In the genomic region with DNA sequence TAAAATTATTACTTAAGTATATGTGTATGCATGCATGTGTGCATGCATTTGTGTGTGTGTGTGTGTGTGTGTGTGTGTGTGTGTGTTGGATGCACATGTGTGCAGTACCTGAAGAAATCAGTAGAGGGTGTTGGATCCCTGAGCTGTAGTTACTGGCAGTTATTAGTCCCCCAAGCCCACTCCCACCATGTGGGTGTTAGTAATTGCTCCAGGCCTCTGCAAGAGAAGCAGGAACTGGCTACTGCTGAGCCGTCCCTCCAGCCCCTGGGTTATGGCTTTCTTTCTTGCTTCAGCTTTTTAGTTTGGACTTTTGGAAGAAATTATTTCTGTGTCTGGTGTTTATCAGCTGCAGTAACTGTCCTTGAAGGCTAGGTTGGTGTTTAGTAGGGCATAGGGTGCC, we compare ENCODE assay signal across 24 mouse cellular contexts.
DNase-seq lines count a peak whose midpoint lies in the region; ATAC-seq and TF ChIP-seq lines count a peak whose summit lies in the region.
"Had no signal": no experiment of that assay in that cellular context is flagged by ENCODE, and none has a peak within 500 bp of the region (broad histone marks: within the 10 kb centered on the region; RNA-seq: fewer than 3 reads in every experiment).

No protein-coding gene starts in this region.

- no peak overlapping the region for H3K9ac ChIP-seq in heart, embryonic 11.5 days (ENCODE audit: low read depth, low read length)
- H3K9ac ChIP-seq in forebrain, embryonic 14.5 days (ENCODE audit: low read length), result no peak overlapping the region
- H3K9ac ChIP-seq: embryonic facial prominence, embryonic 15.5 days; forebrain, embryonic 15.5 days; hindbrain, embryonic 14.5 days; intestine, embryonic 15.5 days had no signal

- peak overlapping the region; percentile 71 for H3K4me3 ChIP-seq in gastrocnemius, adult 2 months
- H3K4me3 ChIP-seq in heart, embryonic 11.5 days (ENCODE audit: low read depth, low read length), result peak overlapping the region; percentile 14; the same call in 1 of the 2 replicates
- H3K4me3 ChIP-seq in layer of hippocampus, adult 2 months, result no peak overlapping the region
- no peak overlapping the region for H3K4me3 ChIP-seq in forebrain, embryonic 14.5 days (ENCODE audit: low read depth, low read length)
- H3K4me3 ChIP-seq: embryonic facial prominence, embryonic 15.5 days; erythroblast, embryonic 14.5 days; forebrain, embryonic 10.5 days; forebrain, embryonic 15.5 days; hindbrain, embryonic 10.5 days; intestine, embryonic 15.5 days had no signal

- ATAC-seq in heart, embryonic 11.5 days (replicated peaks; ENCODE audit: insufficient number of reproducible peaks, low FRiP score, low TSS enrichment), result no peak
- ATAC-seq in forebrain, embryonic 14.5 days, result no peak
- ATAC-seq: CD4-positive, CD25-positive, alpha-beta regulatory T cell, adult 4 months; forebrain, embryonic 15.5 days; intestine, embryonic 15.5 days had no signal

- WGBS in heart, embryonic 11.5 days (ENCODE audit: insufficient replicate concordance), result 81% methylated on average over 1 of the region's 1 CpGs
- 83% methylated on average over 1 of the region's 1 CpGs for WGBS in forebrain, embryonic 14.5 days

- TF ChIP-seq CTCF in gastrocnemius, adult 2 months (IDR thresholded peaks at IDR 0.05), result peak; percentile 8; the same call in 1 of the 2 replicates
- TF ChIP-seq CTCF in layer of hippocampus, adult 2 months (conservative IDR thresholded peaks at IDR 0.05), result 0 out of 2 replicates have a peak, but pooled peaks have one; percentile 10

- peak overlapping the region; percentile 52 for H3K4me2 ChIP-seq in heart, embryonic 11.5 days
- H3K4me2 ChIP-seq in forebrain, embryonic 14.5 days (ENCODE audit: low read length), result no peak overlapping the region
- H3K4me2 ChIP-seq: embryonic facial prominence, embryonic 15.5 days; forebrain, embryonic 15.5 days; hindbrain, embryonic 14.5 days; intestine, embryonic 15.5 days had no signal

- H3K4me1 ChIP-seq in heart, embryonic 11.5 days (ENCODE audit: control insufficient read depth, insufficient read depth, low read length), result peaks cover 13% of the 10 kb centered on the region; the same call in 1 of the 2 replicates
- no peaks in the 10 kb centered on the region for H3K4me1 ChIP-seq in forebrain, embryonic 14.5 days (ENCODE audit: control insufficient read depth, insufficient read depth, low read length)
- H3K4me1 ChIP-seq: intestine, embryonic 15.5 days had no signal

- intact Hi-C loops in gastrocnemius, adult 2 months (cut with DNase I), result no loop called here

- H3K27ac ChIP-seq in gastrocnemius, adult 2 months, result peak overlapping the region; percentile 91; the same call in 1 of the 2 replicates
- H3K27ac ChIP-seq in heart, embryonic 11.5 days (ENCODE audit: low read depth, low read length), result no peak overlapping the region
- H3K27ac ChIP-seq in layer of hippocampus, adult 2 months, result no peak overlapping the region
- no peak overlapping the region for H3K27ac ChIP-seq in forebrain, embryonic 14.5 days (ENCODE audit: low read depth, low read length)
- H3K27ac ChIP-seq: embryonic facial prominence, embryonic 15.5 days; forebrain, embryonic 10.5 days; forebrain, embryonic 15.5 days; hindbrain, embryonic 10.5 days; hindbrain, embryonic 14.5 days; intestine, embryonic 15.5 days had no signal

- DNase-seq in gastrocnemius, adult 2 months, result no peak
- no peak for DNase-seq in gastrocnemius, adult 18-20 months (ENCODE audit: low spot score)
- DNase-seq in heart, adult 8-10 months (ENCODE audit: low spot score), result no peak
- DNase-seq in layer of hippocampus, adult 2 months (ENCODE audit: low spot score in 2 of 2), result no peak
- no peak for DNase-seq in layer of hippocampus, postnatal 36 days
- DNase-seq in forebrain, embryonic 14.5 days (ENCODE audit: low spot score), result no peak
- DNase-seq: adrenal gland, postnatal 10 days; B cell, adult 2 months; cerebellum, adult 11 months; cerebellum, adult 8-10 months; cerebellum, postnatal 14 days; embryo, embryonic 11 days; gastrocnemius, postnatal 14 days; kidney, adult 18-20 months had no signal

- H3K36me3 ChIP-seq in heart, embryonic 11.5 days (ENCODE audit: control insufficient read depth, insufficient read depth, low read length), result no peaks in the 10 kb centered on the region
- H3K36me3 ChIP-seq in forebrain, embryonic 14.5 days (ENCODE audit: control insufficient read depth, insufficient read depth, low read length), result no peaks in the 10 kb centered on the region
- H3K36me3 ChIP-seq: embryonic facial prominence, embryonic 15.5 days; forebrain, embryonic 10.5 days; forebrain, embryonic 15.5 days; G1E; hindbrain, embryonic 10.5 days; intestine, embryonic 15.5 days had no signal

- H3K27me3 ChIP-seq in heart, embryonic 11.5 days (ENCODE audit: control insufficient read depth, insufficient read depth, low read length), result no peaks in the 10 kb centered on the region
- no peaks in the 10 kb centered on the region for H3K27me3 ChIP-seq in forebrain, embryonic 14.5 days (replicated peaks; ENCODE audit: control insufficient read depth, insufficient read depth, low read length)
- H3K27me3 ChIP-seq: embryonic facial prominence, embryonic 15.5 days; forebrain, embryonic 15.5 days; intestine, embryonic 15.5 days had no signal

- H3K9me3 ChIP-seq in heart, embryonic 11.5 days (replicated peaks; ENCODE audit: control insufficient read depth, low read length), result no peaks in the 10 kb centered on the region
- H3K9me3 ChIP-seq in forebrain, embryonic 14.5 days (replicated peaks; ENCODE audit: control insufficient read depth, low read length), result no peaks in the 10 kb centered on the region
- H3K9me3 ChIP-seq: embryonic facial prominence, embryonic 15.5 days; forebrain, embryonic 10.5 days; forebrain, embryonic 15.5 days; hindbrain, embryonic 10.5 days; intestine, embryonic 15.5 days had no signal

Comparison
In these comparisons a context has a peak if more than half of its experiments do, and no peak if none do; other contexts are left out.
1. H3K4me3 ChIP-seq: peak in gastrocnemius, adult 2 months (single experiment) and heart, embryonic 11.5 days (single experiment); none in layer of hippocampus, adult 2 months (single experiment) and forebrain, embryonic 14.5 days (single experiment).